Comparison of ENCODE assay signal across 8 mouse cellular contexts in the genomic region with DNA sequence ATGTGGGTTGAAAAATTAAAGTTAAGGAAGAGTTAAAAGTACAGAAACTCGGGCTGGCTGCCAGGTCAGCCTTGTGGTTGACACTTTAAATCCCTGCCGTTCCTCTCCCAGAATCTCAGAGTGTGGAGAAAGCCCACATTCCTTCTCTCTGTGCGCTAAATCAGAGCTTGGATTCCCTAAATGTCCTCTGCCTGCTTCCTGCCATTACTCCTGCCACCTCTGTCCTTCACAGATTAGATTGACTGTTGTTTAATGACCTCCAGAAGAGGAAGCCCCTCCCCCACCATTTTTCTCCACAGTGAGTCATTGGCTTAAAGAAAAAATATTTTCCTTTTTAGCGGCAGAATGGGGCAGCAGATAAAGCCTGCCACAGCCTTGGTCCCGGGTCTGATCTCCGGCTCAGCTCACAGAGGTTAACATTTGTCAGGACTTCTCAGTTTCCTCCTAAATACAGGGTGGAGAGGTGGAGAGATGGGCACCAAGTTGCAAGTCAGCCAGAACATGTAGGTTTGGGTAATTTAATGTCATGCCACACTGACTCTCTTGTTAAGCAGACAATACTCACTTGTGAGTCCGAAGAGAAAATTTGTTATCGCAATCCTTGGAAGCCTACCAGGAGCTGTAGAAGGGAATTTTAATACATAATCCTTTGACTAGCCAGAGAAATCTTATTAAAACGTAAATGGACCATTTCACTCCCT.
DNase-seq lines count a peak whose midpoint lies in the region; ATAC-seq lines count a peak whose summit lies in the region.

No protein-coding gene starts in this region.

- peak overlapping the region; percentile 22; the same call in 1 of the 2 replicates for H3K4me2 ChIP-seq in forebrain, embryonic 15.5 days (replicated peaks)

- H3K36me3 ChIP-seq in forebrain, embryonic 15.5 days, result no peaks in the 10 kb centered on the region

- no peak for ATAC-seq in forebrain, embryonic 15.5 days (replicated peaks)

- no peak overlapping the region for H3K4me3 ChIP-seq in forebrain, embryonic 15.5 days

- no peak overlapping the region for H3K27ac ChIP-seq in forebrain, embryonic 15.5 days (replicated peaks)

- H3K4me1 ChIP-seq in forebrain, embryonic 15.5 days, result peaks cover 34% of the 10 kb centered on the region

- no peaks in the 10 kb centered on the region for H3K27me3 ChIP-seq in forebrain, embryonic 15.5 days

- DNase-seq in heart, adult 18-20 months, result peak; percentile 38 to 52
- no peak for DNase-seq in heart, adult 9 months (ENCODE audit: low spot score in 2 of 2)
- peak; percentile 83 for DNase-seq in kidney, adult 9 months
- DNase-seq in mesoderm, embryonic 11.5 days (ENCODE audit: low read depth, low spot score), result peak; percentile 80
- DNase-seq in urinary bladder, postnatal 25 days (ENCODE audit: low spot score), result no peak
- no peak for DNase-seq in gastrocnemius, adult 18-20 months (ENCODE audit: low spot score)
- DNase-seq in left cerebral cortex, adult 18-20 months (ENCODE audit: low spot score in 2 of 2), result no peak

- 16% methylated on average over 9 of the region's 9 CpGs for whole genome bisulfite sequencing in forebrain, embryonic 15.5 days

- no peak overlapping the region for H3K9ac ChIP-seq in forebrain, embryonic 15.5 days (replicated peaks)

- no peaks in the 10 kb centered on the region for H3K9me3 ChIP-seq in forebrain, embryonic 15.5 days

Comparison
In these comparisons a context has a peak if more than half of its experiments do, and no peak if none do; other contexts are left out.
1. DNase-seq: peak in heart, adult 18-20 months (2 of 2), kidney, adult 9 months (single experiment) and mesoderm, embryonic 11.5 days (single experiment); none in heart, adult 9 months (0 of 2), urinary bladder, postnatal 25 days (single experiment), gastrocnemius, adult 18-20 months (single experiment) and left cerebral cortex, adult 18-20 months (0 of 2).